Mouse (Mus musculus): ENCODE results near the gene Fbxw14. TPM values are rescaled to one million over a fixed set of nuclear protein-coding genes. Genes with fewer than 3 reads are reported as not detected.
"Not testable (repeated sequence)": the region's sequence is repeated elsewhere in the genome, so short reads cannot be mapped to it uniquely, and the experiment has no call there.

Fbxw14 gene
- not detected in 2 replicates for total RNA-seq (2014; rRNA removed)
- not detected in 2 replicates for polyA plus RNA-seq (2015; fragmentation: Nextera tagmentation; extraction: Ambion mirVana)

- not testable (repeated sequence) for H3K4me1 ChIP-seq (ENCODE audit: insufficient read depth, low read length); H3K4me2 ChIP-seq (ENCODE audit: low read depth, low read length); H3K4me3 ChIP-seq (ENCODE audit: low read length); DNase-seq (ENCODE audit: low spot score); H3K9ac ChIP-seq (replicated peaks; ENCODE audit: low read length); H3K9me3 ChIP-seq (ENCODE audit: low read length); H3K27me3 ChIP-seq (ENCODE audit: insufficient read depth, low read length); ATAC-seq; H3K36me3 ChIP-seq (ENCODE audit: insufficient read depth, low read length); H3K27ac ChIP-seq
- no CpG with 5 or more reads among the region's 1 CpGs for WGBS
Measured at GRCm38 (mm10) chr9:109287576-109287975, at the start of gene Fbxw14. TSS of gene Fbxw14 (minus strand) at chr9:109287676.

DNA sequence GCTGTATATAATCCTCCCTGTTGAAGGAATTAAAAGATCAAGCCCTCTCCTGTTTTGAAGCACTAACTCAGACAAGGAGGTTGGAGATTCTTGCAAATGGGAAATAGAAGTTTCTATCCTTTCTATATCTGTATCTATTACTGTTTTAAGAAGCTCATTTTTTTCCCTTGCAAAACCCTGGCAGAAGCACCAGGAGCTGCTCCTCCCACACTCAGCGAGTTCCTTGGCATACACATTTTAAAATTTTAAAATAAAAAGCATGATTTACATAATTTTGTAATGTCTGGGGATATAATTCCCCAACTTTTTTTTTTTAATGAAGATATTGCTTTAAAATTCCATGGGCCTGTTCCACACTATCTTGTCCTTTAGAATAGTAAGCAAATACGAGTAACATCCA is 24.4 kb downstream of the Fbxw14 start:
- Histone ChIP-seq H3K9me3 (ENCODE audit: low read length) (no peaks in the 10 kb centered on the region), H3K9ac (replicated peaks; ENCODE audit: low read length) (no peak overlapping the region), H3K4me1 (ENCODE audit: insufficient read depth, low read length) (no peaks in the 10 kb centered on the region), H3K4me3 (ENCODE audit: low read length) (no peak overlapping the region), H3K4me2 (ENCODE audit: low read depth, low read length) (no peak overlapping the region), H3K27me3 (ENCODE audit: insufficient read depth, low read length) (no peaks in the 10 kb centered on the region), H3K27ac (no peak overlapping the region), H3K36me3 (ENCODE audit: insufficient read depth, low read length) (no peaks in the 10 kb centered on the region)
- DNase-seq (ENCODE audit: low spot score) (no peak), ATAC-seq (no peak)
- no peak for TF ChIP-seq CTCF (IDR thresholded peaks at IDR 0.05; ENCODE audit: low read depth)
- WGBS, result 75% methylated on average over 2 of the region's 2 CpGs

GRCm38 (mm10) chr9:109234654-109235053 is 52.8 kb downstream of the Fbxw14 start, which contains the start of gene Fbxw20:
TSS of gene Fbxw20 (minus strand) at chr9:109234754.
- Histone ChIP-seq H3K4me2 (ENCODE audit: low read depth, low read length) (no peak within 1 kb of the TSS), H3K4me3 (ENCODE audit: low read length) (no peak within 1 kb of the TSS), H3K27me3 (ENCODE audit: insufficient read depth, low read length) (no peaks in the 10 kb centered on the region), H3K9me3 (ENCODE audit: low read length) (no peaks in the 10 kb centered on the region), H3K36me3 (ENCODE audit: insufficient read depth, low read length) (no peaks in the 10 kb centered on the region), H3K27ac (no peak within 1 kb of the TSS), H3K4me1 (ENCODE audit: insufficient read depth, low read length) (no peaks in the 10 kb centered on the region), H3K9ac (replicated peaks; ENCODE audit: low read length) (no peak within 1 kb of the TSS)
- ATAC-seq, result no peak
- no peak for DNase-seq (ENCODE audit: low spot score)
- WGBS, result 95% methylated on average over 1 of the region's 1 CpGs
- no peak for TF ChIP-seq CTCF (IDR thresholded peaks at IDR 0.05; ENCODE audit: low read depth)

Other genes with a start within 250 kb of the Fbxw14 start
- gene Shisa5, start 249.1 kb downstream of the Fbxw14 start, total RNA-seq (2014; rRNA removed), result 77.8 and 90.6 TPM in 2 replicates
- gene Shisa5, start 249.1 kb downstream of the Fbxw14 start, polyA plus RNA-seq (2015; fragmentation: Nextera tagmentation; extraction: Ambion mirVana), result 74.5 and 77.6 TPM in 2 replicates
- gene Trex1, start 227.9 kb downstream of the Fbxw14 start, total RNA-seq (2014; rRNA removed), result 20.1 and 32.6 TPM in 2 replicates
- gene Trex1, start 227.9 kb downstream of the Fbxw14 start, polyA plus RNA-seq (2015; fragmentation: Nextera tagmentation; extraction: Ambion mirVana), result 14.3 and 14.4 TPM in 2 replicates
- 39.5 and 52.3 TPM in 2 replicates for gene Atrip, start 213.6 kb downstream of the Fbxw14 start, total RNA-seq (2014; rRNA removed)
- gene Atrip, start 213.6 kb downstream of the Fbxw14 start, polyA plus RNA-seq (2015; fragmentation: Nextera tagmentation; extraction: Ambion mirVana), result 30.6 and 32.2 TPM in 2 replicates
- 7.8 and 8.4 TPM in 2 replicates for gene Ccdc51, start 205.2 kb downstream of the Fbxw14 start, total RNA-seq (2014; rRNA removed)
- gene Ccdc51, start 205.2 kb downstream of the Fbxw14 start, polyA plus RNA-seq (2015; fragmentation: Nextera tagmentation; extraction: Ambion mirVana), result 5.1 and 6.7 TPM in 2 replicates
- 56.2 and 73.8 TPM in 2 replicates for gene Tma7, start 205.1 kb downstream of the Fbxw14 start, total RNA-seq (2014; rRNA removed)
- gene Tma7, start 205.1 kb downstream of the Fbxw14 start, polyA plus RNA-seq (2015; fragmentation: Nextera tagmentation; extraction: Ambion mirVana), result 764 and 779 TPM in 2 replicates
- 82.3 and 84.4 TPM in 2 replicates for gene Plxnb1, start 192.3 kb downstream of the Fbxw14 start, total RNA-seq (2014; rRNA removed)
- gene Plxnb1, start 192.3 kb downstream of the Fbxw14 start, polyA plus RNA-seq (2015; fragmentation: Nextera tagmentation; extraction: Ambion mirVana), result 8.7 and 11.2 TPM in 2 replicates
- gene Fbxw21, start 125.6 kb downstream of the Fbxw14 start, total RNA-seq (2014; rRNA removed), result not detected in 2 replicates
- not detected in 2 replicates for gene Fbxw21, start 125.6 kb downstream of the Fbxw14 start, polyA plus RNA-seq (2015; fragmentation: Nextera tagmentation; extraction: Ambion mirVana)
- gene Fbxw13, start 91.7 kb downstream of the Fbxw14 start, total RNA-seq (2014; rRNA removed), result not detected in 2 replicates
- not detected in 2 replicates for gene Fbxw13, start 91.7 kb downstream of the Fbxw14 start, polyA plus RNA-seq (2015; fragmentation: Nextera tagmentation; extraction: Ambion mirVana)
- not detected in 2 replicates for gene Fbxw20, start 52.9 kb downstream of the Fbxw14 start, total RNA-seq (2014; rRNA removed)
- not detected in 2 replicates for gene Fbxw20, start 52.9 kb downstream of the Fbxw14 start, polyA plus RNA-seq (2015; fragmentation: Nextera tagmentation; extraction: Ambion mirVana)
- not detected in 2 replicates for gene Fbxw28, start 52.0 kb upstream of the Fbxw14 start, total RNA-seq (2014; rRNA removed)
- not detected in 2 replicates for gene Fbxw28, start 52.0 kb upstream of the Fbxw14 start, polyA plus RNA-seq (2015; fragmentation: Nextera tagmentation; extraction: Ambion mirVana)
- gene Fbxw22, start 116.6 kb upstream of the Fbxw14 start, total RNA-seq (2014; rRNA removed), result not detected in 2 replicates
- gene Fbxw22, start 116.6 kb upstream of the Fbxw14 start, polyA plus RNA-seq (2015; fragmentation: Nextera tagmentation; extraction: Ambion mirVana), result not detected in 2 replicates
- gene Fbxw16, start 161.5 kb upstream of the Fbxw14 start, total RNA-seq (2014; rRNA removed), result not detected in 2 replicates
- gene Fbxw16, start 161.5 kb upstream of the Fbxw14 start, polyA plus RNA-seq (2015; fragmentation: Nextera tagmentation; extraction: Ambion mirVana), result not detected in 2 replicates
- not detected in 2 replicates for gene Fbxw19, start 208.2 kb upstream of the Fbxw14 start, total RNA-seq (2014; rRNA removed)
- not detected in 2 replicates for gene Fbxw19, start 208.2 kb upstream of the Fbxw14 start, polyA plus RNA-seq (2015; fragmentation: Nextera tagmentation; extraction: Ambion mirVana)

Data from hindbrain, postnatal 0 days (tissue).